Mouse (Mus musculus) duodenum, adult 2 months (tissue): ENCODE measurements around the gene Nipal3. TPM values are rescaled to one million over a fixed set of nuclear protein-coding genes. Genes with fewer than 3 reads are reported as not detected.

ENCODE experiments used
- polyA plus RNA-seq: library from polyadenylated mRNA; depleted of rRNA; stranded (reverse); fragments of >200 nt; gene quantifications from 2 replicates; pipeline ENCODE4 v1.2.3, GENCODE M21; 2012; ENCODE audit warnings: low replicate concordance; rRNA removed

Gene Nipal3
- polyA plus RNA-seq, result 15.7 and 24.7 TPM in 2 replicates

DNA sequence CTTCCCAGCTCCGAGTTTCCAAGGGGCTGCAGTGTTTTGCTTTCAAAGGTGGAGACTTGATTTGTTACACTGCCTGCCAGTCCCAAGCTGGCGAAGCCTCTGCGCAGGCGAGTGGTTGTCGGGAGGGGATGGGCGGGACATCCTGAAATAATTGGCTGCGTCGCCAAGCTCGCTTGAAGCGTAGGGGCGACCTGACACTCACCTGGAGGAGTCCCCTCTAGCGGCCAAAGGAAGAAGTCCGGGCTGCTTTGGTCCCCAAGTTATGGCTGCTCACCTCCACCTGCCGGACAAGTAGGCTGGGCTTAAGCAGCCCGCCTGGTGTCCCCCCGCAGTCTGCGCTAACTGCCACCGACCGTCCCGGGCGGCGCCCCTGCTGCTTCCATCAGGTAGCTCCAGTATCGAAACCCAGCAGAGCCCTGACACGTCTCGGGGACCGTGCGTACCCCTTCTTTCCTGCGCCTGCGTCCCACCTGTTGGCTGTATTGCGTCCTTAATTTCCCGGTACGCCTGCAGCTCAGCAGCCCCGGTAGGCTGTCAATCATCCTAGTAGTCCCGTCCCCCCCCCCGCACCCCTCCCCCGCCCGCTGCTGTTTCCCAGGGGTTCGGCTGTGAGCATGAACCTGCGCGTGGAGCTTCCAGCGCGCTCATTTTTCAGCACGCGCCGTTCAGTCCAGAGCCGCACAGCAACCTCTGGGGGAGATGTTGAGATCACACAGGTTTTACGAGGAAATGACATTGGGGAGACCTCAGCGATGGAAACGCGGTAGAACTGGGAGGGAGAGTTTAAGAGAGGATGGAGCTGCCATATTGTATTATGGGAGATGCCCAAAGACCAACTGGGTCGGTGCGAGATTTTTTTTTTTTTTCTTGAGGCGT is at the start of gene Nipal3, which contains the start of gene Stpg1:
Gene Nipal3 (minus strand): TSS at position 518 of the 876 bp plus-strand sequence.
Gene Stpg1 (plus strand): TSS at position 270 of the 876 bp plus-strand sequence.

DNA sequence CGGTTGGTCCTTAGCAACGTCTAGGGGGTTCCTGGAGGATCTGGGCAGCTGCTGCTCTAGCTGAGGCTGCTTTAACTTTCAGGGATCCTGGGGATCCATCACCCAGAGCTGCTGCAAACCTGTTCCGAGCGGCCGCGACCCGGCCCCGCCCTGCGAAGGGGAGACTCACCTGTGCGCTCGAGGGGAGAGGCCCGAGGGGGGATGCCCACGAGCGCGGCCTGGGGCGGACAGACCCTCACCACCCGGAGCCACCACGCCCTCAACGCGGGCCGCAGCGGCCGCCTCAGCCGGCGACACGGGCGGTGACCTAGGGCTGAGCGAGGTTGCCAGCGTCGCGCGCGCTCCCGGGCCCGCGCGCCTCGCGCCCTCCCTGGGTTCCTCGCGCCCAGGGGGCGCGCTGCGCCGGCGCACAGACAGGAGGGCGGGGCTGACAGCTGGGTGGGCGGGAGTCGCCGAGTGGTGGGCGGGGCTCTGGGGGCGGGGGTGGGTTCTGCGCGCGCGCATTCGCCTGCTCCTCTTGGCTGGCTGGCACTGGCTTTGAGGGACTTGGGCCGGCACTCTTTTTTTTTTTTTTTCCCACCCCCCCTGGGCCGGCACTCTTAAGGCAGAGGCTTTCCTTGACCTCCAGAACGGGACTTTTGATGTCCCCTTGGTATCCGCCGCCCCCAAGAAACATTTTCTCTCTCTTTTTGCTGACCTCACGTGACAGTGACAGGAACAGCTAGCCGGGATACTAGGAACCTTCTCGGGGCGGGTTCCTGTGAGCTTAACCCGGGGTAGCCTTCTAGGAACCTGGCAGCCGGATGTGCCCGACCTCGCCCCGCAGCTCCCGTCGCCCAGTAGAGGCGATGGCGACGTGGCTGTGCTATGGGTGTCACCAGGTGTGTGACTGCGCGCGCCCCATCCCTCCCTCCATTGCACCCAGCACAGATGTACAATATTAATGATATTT is 61.1 kb downstream of the Nipal3 start, which contains the start of gene Rcan3:
Gene Rcan3 (minus strand): TSS at position 411 of the 952 bp plus-strand sequence.

DNA sequence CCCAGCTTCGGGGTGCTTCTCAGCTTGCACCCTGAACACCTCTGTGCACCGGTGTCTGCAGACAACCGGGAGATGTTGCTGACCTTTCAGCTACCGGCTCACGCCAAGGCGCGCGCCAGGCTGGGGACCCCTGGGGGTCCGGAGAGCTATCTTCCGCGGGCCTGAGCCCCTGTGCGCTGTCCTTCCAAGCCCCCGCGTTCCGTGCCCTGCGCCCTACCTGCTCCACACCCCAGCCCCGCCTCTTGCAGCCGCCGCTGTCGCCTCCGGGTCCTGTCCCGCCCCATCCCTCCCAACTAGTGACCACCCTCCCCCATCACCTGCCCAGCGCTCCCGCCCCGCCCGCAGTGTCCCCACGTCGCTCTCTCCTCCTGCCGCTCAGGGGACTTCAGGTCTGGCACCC is 96.8 kb downstream of the Nipal3 start, which contains the start of gene Ncmap:
Gene Ncmap (minus strand): TSS at position 237 of the 400 bp plus-strand sequence.

Other genes starting within 250 kb of the Nipal3 start
- gene Clic4, start 222.2 kb downstream of the Nipal3 start, polyA plus RNA-seq, result 11.8 and 20.2 TPM in 2 replicates
- 7.6 and 15.4 TPM in 2 replicates for gene Srrm1, start 141.7 kb downstream of the Nipal3 start, polyA plus RNA-seq
- gene Ncmap, start 96.8 kb downstream of the Nipal3 start, polyA plus RNA-seq, result 0.19 and 17.1 TPM in 2 replicates
- 5.2 and 8.4 TPM in 2 replicates for gene Rcan3, start 61.2 kb downstream of the Nipal3 start, polyA plus RNA-seq
- gene Stpg1, start 248 bp downstream of the Nipal3 start, polyA plus RNA-seq, result not detected in 2 replicates
- gene Grhl3, start 78.6 kb upstream of the Nipal3 start, polyA plus RNA-seq, result 0.15 and 0.23 TPM in 2 replicates
- gene Ifnlr1, start 191.2 kb upstream of the Nipal3 start, polyA plus RNA-seq, result 4.1 and 5.8 TPM in 2 replicates
- 46.3 and 67.2 TPM in 2 replicates for gene Il22ra1, start 233.1 kb upstream of the Nipal3 start, polyA plus RNA-seq